Mouse (Mus musculus) MEL (cell line): Measurements from ENCODE around the gene Ptpra. TPM values are rescaled to one million over a fixed set of nuclear protein-coding genes. Genes with fewer than 3 reads are reported as not detected.

Experiments
- DNase-seq: peaks from one replicate; pipeline ENCODE4 v3.0.0; 2011; ENCODE audit warnings: low read depth, low spot score
- H3K27ac ChIP-seq: 2 replicates; pipeline ENCODE4 v1.5.1; 2012; ENCODE audit warnings: low read depth, mild to moderate bottlenecking, control low read depth, low read length, moderate library complexity; ENCODE audit not compliant: control insufficient read depth
- H3K27me3 ChIP-seq, 2 experiments: fragments of 150-350 bp in 1 of 2; sonication (generic) in 1 of 2; 2 replicates each; pipeline ENCODE4 v1.6.1; 2012; ENCODE audit warnings: low read length in 2 of 2, mild to moderate bottlenecking in 2 of 2, improper control_type of control experiment in 1 of 2, moderate library complexity in 1 of 2; ENCODE audit not compliant: insufficient read depth in 2 of 2, control insufficient read depth in 1 of 2
- H3K36me3 ChIP-seq, 2 experiments: 2 replicates each; pipeline ENCODE4 v1.6.1; 2012 to 2014; ENCODE audit warnings: low read length in 2 of 2, improper control_type of control experiment in 1 of 2, inconsistent platforms in 1 of 2, mild to moderate bottlenecking in 1 of 2; ENCODE audit not compliant: insufficient read depth in 2 of 2, control insufficient read depth in 1 of 2
- H3K4me1 ChIP-seq, 2 experiments: fragments of 150-350 bp in 1 of 2; sonication (generic) in 1 of 2; 2 replicates each; pipeline ENCODE4 v1.6.1; 2012; ENCODE audit warnings: low read length in 2 of 2, improper control_type of control experiment in 1 of 2, mild to moderate bottlenecking in 1 of 2; ENCODE audit not compliant: insufficient read depth in 2 of 2, control insufficient read depth in 1 of 2
- H3K4me3 ChIP-seq, 2 experiments: fragments of 150-350 bp in 1 of 2; sonication (generic) in 1 of 2; 2 replicates each; pipeline ENCODE4 v1.5.1; 2012; ENCODE audit warnings: low read depth in 2 of 2, low read length in 2 of 2, mild to moderate bottlenecking in 2 of 2, moderate library complexity in 2 of 2, control low read depth in 1 of 2, improper control_type of control experiment in 1 of 2; ENCODE audit not compliant: control insufficient read depth in 1 of 2, insufficient read depth in 1 of 2
- H3K79me2 ChIP-seq: 2 replicates; pipeline ENCODE4 v1.6.1; 2012; ENCODE audit warnings: mild to moderate bottlenecking, low read length, moderate library complexity; ENCODE audit not compliant: control insufficient read depth, poor library complexity, insufficient read depth
- H3K9ac ChIP-seq: 2 replicates; pipeline ENCODE4 v1.6.1; 2012; ENCODE audit warnings: low read depth, mild to moderate bottlenecking, control low read depth, low read length, moderate library complexity; ENCODE audit not compliant: control insufficient read depth, poor library complexity, severe bottlenecking
- H3K9me3 ChIP-seq: fragments of 150-350 bp; sonication (generic); replicated peaks from 2 replicates; pipeline ENCODE4 v1.6.1; 2012; ENCODE audit warnings: mild to moderate bottlenecking, low read length, improper control_type of control experiment, moderate library complexity; ENCODE audit not compliant: insufficient read depth
- CHD1 ChIP-seq: IDR thresholded peaks from 2 replicates; pipeline ENCODE4 v1.6.1; 2012; ENCODE audit warnings: low read depth, mild to moderate bottlenecking, inconsistent platforms, low read length, improper control_type of control experiment
- CTCF ChIP-seq, 3 experiments: IDR thresholded peaks in 2 of 3; conservative IDR thresholded peaks in 1 of 3; 2 replicates each; pipeline ENCODE4 v1.5.1; 2011 to 2012; ENCODE audit warnings: low read length in 3 of 3, low read depth in 2 of 3, mild to moderate bottlenecking in 2 of 3, improper control_type of control experiment in 1 of 3, inconsistent platforms in 1 of 3, mixed read lengths in 1 of 3, moderate library complexity in 1 of 3; ENCODE audit not compliant: control insufficient read depth in 1 of 3, insufficient read depth in 1 of 3, poor library complexity in 1 of 3, severe bottlenecking in 1 of 3
- E2F4 ChIP-seq: IDR thresholded peaks from 2 replicates; pipeline ENCODE4 v1.6.1; 2011; ENCODE audit warnings: low read depth, low read length, improper control_type of control experiment, borderline replicate concordance
- HCFC1 ChIP-seq: IDR thresholded peaks from 2 replicates; pipeline ENCODE4 v1.6.1; 2012; ENCODE audit warnings: low read depth, mild to moderate bottlenecking, inconsistent platforms, low read length, improper control_type of control experiment, moderate library complexity
- JUND ChIP-seq: IDR thresholded peaks from 2 replicates; pipeline ENCODE4 v1.6.1; 2011; ENCODE audit warnings: low read depth, mild to moderate bottlenecking, improper control_type of control experiment, low read length
- MAFK ChIP-seq: IDR thresholded peaks from 2 replicates; pipeline ENCODE4 v1.6.1; 2011; ENCODE audit warnings: low read depth, mild to moderate bottlenecking, low read length, improper control_type of control experiment, borderline replicate concordance
- MAZ ChIP-seq: IDR thresholded peaks from 2 replicates; pipeline ENCODE4 v1.6.1; 2012; ENCODE audit warnings: low read depth, mild to moderate bottlenecking, inconsistent platforms, low read length, improper control_type of control experiment
- MEF2A ChIP-seq: IDR thresholded peaks from 2 replicates; pipeline ENCODE4 v1.6.1; 2014; ENCODE audit warnings: low read depth, mild to moderate bottlenecking, inconsistent platforms, low read length, improper control_type of control experiment; ENCODE audit not compliant: poor library complexity, insufficient replicate concordance, severe bottlenecking; ENCODE audit errors: extremely low read depth
- POLR2AphosphoS2 ChIP-seq: IDR thresholded peaks from 2 replicates; pipeline ENCODE4 v1.6.1; 2011; ENCODE audit warnings: low read length, improper control_type of control experiment
- POLR2AphosphoS5 ChIP-seq: IDR thresholded peaks from 2 replicates; pipeline ENCODE4 v1.6.1; 2012; ENCODE audit warnings: low read depth, borderline replicate concordance, mild to moderate bottlenecking, inconsistent platforms, low read length, moderate library complexity, mixed read lengths
- RAD21 ChIP-seq: IDR thresholded peaks from 2 replicates; pipeline ENCODE4 v1.6.1; 2011; ENCODE audit warnings: mild to moderate bottlenecking, low read depth, low read length, improper control_type of control experiment
- SIN3A ChIP-seq: IDR thresholded peaks from 2 replicates; pipeline ENCODE4 v1.6.1; 2012; ENCODE audit warnings: low read length, improper control_type of control experiment, inconsistent platforms
- SMC3 ChIP-seq: IDR thresholded peaks from 2 replicates; pipeline ENCODE4 v1.6.1; 2011; ENCODE audit warnings: low read depth, low read length, improper control_type of control experiment
- USF1 ChIP-seq: IDR thresholded peaks from 2 replicates; pipeline ENCODE4 v1.6.1; 2014; ENCODE audit warnings: low read depth, mild to moderate bottlenecking, inconsistent platforms, low read length, improper control_type of control experiment, moderate library complexity
- USF2 ChIP-seq, 2 experiments: IDR thresholded peaks; 2 replicates each; pipeline ENCODE4 v1.6.1; 2011 to 2012; ENCODE audit warnings: improper control_type of control experiment in 2 of 2, low read length in 2 of 2, borderline replicate concordance in 1 of 2, inconsistent platforms in 1 of 2, low read depth in 1 of 2, mild to moderate bottlenecking in 1 of 2; ENCODE audit not compliant: insufficient read depth in 1 of 2
- ZC3H11A ChIP-seq: IDR thresholded peaks from 2 replicates; pipeline ENCODE4 v1.6.1; 2012; ENCODE audit warnings: low read depth, mild to moderate bottlenecking, inconsistent platforms, low read length, improper control_type of control experiment
- ZKSCAN1 ChIP-seq: IDR thresholded peaks from 2 replicates; pipeline ENCODE4 v1.6.1; 2012; ENCODE audit warnings: low read depth, mild to moderate bottlenecking, inconsistent platforms, low read length, improper control_type of control experiment, moderate library complexity
- ZMIZ1 ChIP-seq: IDR thresholded peaks from 2 replicates; pipeline ENCODE4 v1.6.1; 2012; ENCODE audit warnings: low read depth, mild to moderate bottlenecking, inconsistent platforms, low read length, improper control_type of control experiment, moderate library complexity
- polyA plus RNA-seq, 2 experiments: library from polyadenylated mRNA; stranded (reverse) in 1 of 2; unstranded in 1 of 2; fragments of >175 nt in 1 of 2; fragments of >200 nt in 1 of 2; gene quantifications; 2 replicates each; pipeline versions ENCODE4 v1.2.1 to v1.2.4; 2012; ENCODE audit warnings: low replicate concordance in 2 of 2, low read depth in 1 of 2; ENCODE audit not compliant: insufficient read length in 2 of 2, insufficient read depth in 1 of 2, missing spikeins in 1 of 2
- total RNA-seq: library from RNA; depleted of rRNA; stranded (reverse); fragments of 300-350 nt; gene quantifications from 2 replicates; pipeline ENCODE4 v1.2.3, GENCODE M21; 2012

Ptpra gene
- total and polyA plus RNA-seq, 3 experiments: 28.1 to 68.3 TPM; not detected in 1

GRCm38 (mm10) chr2:130433152-130433551 is 16.9 kb upstream of the Ptpra start:
- DNase-seq: peak; percentile 78
- Histone ChIP-seq H3K36me3 (peaks cover 9 to 18% of the 10 kb centered on the region in 2 experiments), H3K4me1 (peaks cover 15 to 17% of the 10 kb centered on the region in 2 experiments), H3K79me2 (peaks cover 25% of the 10 kb centered on the region), H3K9me3 (no peaks in the 10 kb centered on the region), H3K27me3 (no peaks in the 10 kb centered on the region), H3K9ac (no peak overlapping the region), H3K27ac (no peak overlapping the region), H3K4me3 (no peak overlapping the region)
- TF ChIP-seq SIN3A: no peak
- TF ChIP-seq CTCF (IDR thresholded peaks at IDR 0.05 in 2 of 3, conservative IDR thresholded peaks at IDR 0.05 in 1 of 3; ENCODE audit: control insufficient read depth in 1 of 3, insufficient read depth in 1 of 3, low read depth in 2 of 3, low read length in 3 of 3, poor library complexity in 1 of 3, severe bottlenecking in 1 of 3): peak; percentile 59 to 78 (median 66)
- no peak for TF ChIP-seq MAFK
- TF ChIP-seq USF2 (IDR thresholded peaks at IDR 0.05; ENCODE audit: borderline replicate concordance in 1 of 2, insufficient read depth in 1 of 2, low read depth in 1 of 2, low read length in 2 of 2): no peak
- TF ChIP-seq MEF2A: no peak
- peak; percentile 63 for TF ChIP-seq RAD21
- peak; percentile 53 for TF ChIP-seq ZC3H11A
- TF ChIP-seq USF1: no peak
- no peak for TF ChIP-seq JUND
- peak; percentile 62 for TF ChIP-seq SMC3
- no peak for TF ChIP-seq E2F4

GRCm38 (mm10) chr2:130436769-130437168 is 13.3 kb upstream of the Ptpra start:
- Histone ChIP-seq H3K9ac (no peak overlapping the region), H3K9me3 (no peaks in the 10 kb centered on the region), H3K36me3 (peaks cover 0 to 20% of the 10 kb centered on the region in 2 experiments; a peak in 2 of 4 replicates), H3K4me3 (no peak overlapping the region), H3K27ac (no peak overlapping the region), H3K79me2 (peaks cover 15% of the 10 kb centered on the region), H3K4me1 (no peaks in the 10 kb centered on the region), H3K27me3 (no peaks in the 10 kb centered on the region)
- DNase-seq: no peak
- peak; percentile 91 for TF ChIP-seq ZKSCAN1
- no peak for TF ChIP-seq CHD1

- Histone ChIP-seq H3K4me3 (no peak overlapping the region), H3K9me3 (no peaks in the 10 kb centered on the region), H3K27ac (no peak overlapping the region), H3K4me1 (no peaks in the 10 kb centered on the region)
- TF ChIP-seq HCFC1: no peak
- TF ChIP-seq MAZ: no peak
- no peak for TF ChIP-seq POLR2AphosphoS2
- no peak for TF ChIP-seq ZKSCAN1
- TF ChIP-seq POLR2AphosphoS5: no peak
- no peak for TF ChIP-seq ZMIZ1
- TF ChIP-seq, all 39 proteins: peak for 0
- no peaks in the 10 kb centered on the region for H3K27me3 ChIP-seq
- no peak overlapping the region for H3K9ac ChIP-seq
- H3K36me3 ChIP-seq: peaks cover 0 to 19% of the 10 kb centered on the region in 2 experiments; a peak in 2 of 4 replicates
- DNase-seq: no peak
- peaks cover 8% of the 10 kb centered on the region; the same call in 1 of the 2 replicates for H3K79me2 ChIP-seq
Observed at GRCm38 (mm10) chr2:130438861-130439260, 11.2 kb upstream of the Ptpra start.
